Mouse (Mus musculus) brain, embryonic 14.5 days (tissue): ENCODE results near the gene Dusp2.

Source experiments
- CTCF ChIP-seq: fragments of 200-500 bp; IDR thresholded peaks from 2 replicates; pipeline ENCODE4 v1.5.1; 2012; ENCODE audit warnings: inconsistent platforms, mild to moderate bottlenecking, moderate library complexity, borderline replicate concordance; ENCODE audit not compliant: insufficient read depth, insufficient read length; ENCODE audit errors: extremely low read depth
- POLR2A ChIP-seq: fragments of 200-500 bp; IDR thresholded peaks from 2 replicates; pipeline ENCODE4 v1.6.1; 2012; ENCODE audit warnings: mild to moderate bottlenecking, inconsistent platforms, borderline replicate concordance; ENCODE audit not compliant: poor library complexity, insufficient read depth, insufficient read length, severe bottlenecking; ENCODE audit errors: extremely low read depth

GRCm38 (mm10) chr2:127324456-127324855 is 11.5 kb upstream of the Dusp2 start:
- no peak for TF ChIP-seq POLR2A
- no peak for TF ChIP-seq CTCF
